Mouse (Mus musculus): Measurements from ENCODE around the gene Car10. TPM values are rescaled to one million over a fixed set of nuclear protein-coding genes. Genes with fewer than 3 reads are reported as not detected.

The Car10 gene
- total RNA-seq, 1 experiment from 2014 or later = not detected

- ATAC-seq (replicated peaks in 1 of 2; ENCODE audit: insufficient read depth in 1 of 2, low FRiP score in 2 of 2, low TSS enrichment in 1 of 2, low read depth in 1 of 2, poor library complexity in 2 of 2, severe bottlenecking in 2 of 2) = no peak
Measured at GRCm38 (mm10) chr11:93447566-93447965, 349.7 kb downstream of the Car10 start.

DNA sequence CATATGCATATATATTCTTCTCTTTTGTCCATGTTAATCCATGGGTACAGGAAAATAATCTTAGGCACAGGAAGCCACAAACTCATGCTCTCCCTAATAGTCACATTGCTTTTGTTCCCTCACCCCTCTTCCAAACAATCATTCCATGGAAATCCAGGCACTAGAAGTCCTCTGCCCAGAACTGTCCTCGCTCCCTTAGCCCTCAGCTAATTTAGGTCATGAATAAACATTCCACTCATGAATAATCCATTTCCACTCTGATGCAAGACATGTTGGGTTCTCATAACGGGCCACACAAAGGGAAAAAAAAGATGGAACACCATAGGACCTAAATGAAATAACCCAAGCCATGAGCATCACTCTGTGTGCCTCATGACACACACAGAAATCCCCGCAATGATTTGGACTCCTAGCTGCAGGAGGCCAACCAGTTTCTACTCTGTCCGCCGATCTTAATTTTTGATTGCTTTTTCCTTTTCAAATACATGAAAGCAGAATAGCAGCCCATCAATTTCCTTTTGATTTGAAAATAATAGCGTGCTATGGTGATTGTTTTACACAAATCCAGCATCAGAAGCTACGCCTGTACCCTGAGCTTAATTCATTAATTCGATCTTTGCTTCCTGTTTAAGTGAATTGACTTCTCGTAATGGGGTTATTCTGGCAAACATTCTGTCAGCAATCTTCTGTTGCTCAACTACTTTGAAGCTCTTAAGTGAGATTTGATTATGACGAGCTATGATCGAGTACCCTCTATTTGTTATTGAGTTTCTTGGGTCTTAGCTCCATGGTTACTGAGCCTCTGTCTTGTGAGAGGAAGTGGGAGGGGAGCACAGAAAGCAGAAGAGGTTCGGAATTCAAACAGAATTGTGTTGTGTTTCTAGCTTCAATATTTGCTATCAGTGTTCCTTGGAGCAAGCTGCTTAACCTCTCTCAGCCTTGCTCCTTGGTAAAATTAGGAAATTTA is 350.7 kb downstream of the Car10 start:
- ATAC-seq (replicated peaks in 1 of 2; ENCODE audit: insufficient read depth in 1 of 2, low FRiP score in 2 of 2, low TSS enrichment in 1 of 2, low read depth in 1 of 2, poor library complexity in 2 of 2, severe bottlenecking in 2 of 2) = no peak

GRCm38 (mm10) chr11:93450535-93450934 is 352.7 kb downstream of the Car10 start:
- ATAC-seq (replicated peaks in 1 of 2; ENCODE audit: insufficient read depth in 1 of 2, low FRiP score in 2 of 2, low TSS enrichment in 1 of 2, low read depth in 1 of 2, poor library complexity in 2 of 2, severe bottlenecking in 2 of 2) = no peak

DNA sequence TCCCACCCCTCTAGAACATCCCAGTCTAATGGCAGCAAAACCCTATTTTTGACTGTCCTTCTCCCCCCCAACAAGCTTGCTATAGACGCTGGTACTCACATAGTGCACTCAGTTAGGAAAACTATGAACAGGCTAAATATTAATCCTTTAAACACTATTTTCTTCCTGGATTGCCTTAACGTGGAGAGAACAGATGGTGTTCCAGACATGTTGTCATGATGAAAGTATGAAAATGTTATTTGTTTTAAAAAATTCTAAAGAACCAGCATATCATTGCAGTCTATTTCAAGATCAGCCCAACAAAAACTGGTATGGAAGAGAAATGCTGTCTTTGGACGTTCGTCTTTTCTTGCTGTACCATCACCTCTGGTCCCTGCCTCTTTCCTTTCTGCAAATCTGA is 368.4 kb downstream of the Car10 start:
- ATAC-seq (replicated peaks in 1 of 2; ENCODE audit: insufficient read depth in 1 of 2, low FRiP score in 2 of 2, low TSS enrichment in 1 of 2, low read depth in 1 of 2, poor library complexity in 2 of 2, severe bottlenecking in 2 of 2) = no peak

GRCm38 (mm10) chr11:93467711-93468110 is 369.9 kb downstream of the Car10 start:
- no peak for ATAC-seq (replicated peaks in 1 of 2; ENCODE audit: insufficient read depth in 1 of 2, low FRiP score in 2 of 2, low TSS enrichment in 1 of 2, low read depth in 1 of 2, poor library complexity in 2 of 2, severe bottlenecking in 2 of 2)

DNA sequence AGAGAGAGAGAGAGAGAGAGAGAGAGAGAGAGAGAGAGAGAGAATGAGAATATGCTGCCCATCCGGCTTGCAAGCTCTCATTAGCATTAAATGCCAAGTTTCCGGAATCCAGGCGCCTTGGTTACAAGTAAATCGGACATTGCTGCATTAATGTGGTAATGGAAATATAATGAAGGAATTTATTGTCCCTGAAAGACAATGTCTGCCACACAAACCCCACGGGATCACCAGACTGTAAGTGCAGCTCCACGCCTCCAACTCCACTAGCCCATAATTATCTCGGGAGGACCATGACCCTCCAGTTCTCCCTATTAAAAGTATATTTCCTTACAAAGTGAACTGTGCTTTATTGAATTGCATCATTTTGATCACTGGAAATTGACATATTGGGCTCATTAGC is 372.9 kb downstream of the Car10 start:
- no peak for ATAC-seq (replicated peaks in 1 of 2; ENCODE audit: insufficient read depth in 1 of 2, low FRiP score in 2 of 2, low TSS enrichment in 1 of 2, low read depth in 1 of 2, poor library complexity in 2 of 2, severe bottlenecking in 2 of 2)

DNA sequence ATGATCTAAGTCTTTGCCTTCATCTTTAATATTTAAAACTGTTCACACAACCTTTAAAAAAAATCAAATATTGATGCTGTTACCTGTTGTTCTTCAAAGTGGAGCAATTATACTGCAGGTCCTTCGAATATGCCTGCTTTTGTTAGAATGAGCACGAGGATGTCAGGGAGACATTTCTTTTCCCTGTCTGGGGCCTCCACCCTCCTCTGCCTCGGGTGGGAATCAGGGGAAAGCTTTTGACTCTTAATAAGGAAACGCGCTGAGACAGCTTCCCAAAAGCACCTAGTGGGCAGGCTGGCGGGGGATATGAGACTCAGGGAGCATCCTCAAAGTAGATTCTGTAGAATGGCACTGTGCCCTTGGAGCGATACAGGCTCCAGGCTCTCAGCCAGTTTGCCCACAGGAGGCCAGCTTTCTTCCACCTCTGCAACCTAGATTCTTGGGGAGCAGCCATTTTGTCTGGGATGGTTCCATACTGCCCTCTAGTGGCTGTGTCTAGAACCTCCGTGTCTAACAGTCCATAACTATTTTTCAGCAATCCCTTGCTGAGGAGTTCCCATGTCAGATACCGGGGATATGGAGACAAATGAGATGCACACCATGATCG is 373.8 kb downstream of the Car10 start:
- peak; percentile 49 to 66; a peak in 3 of 4 replicates for ATAC-seq (replicated peaks in 1 of 2; ENCODE audit: insufficient read depth in 1 of 2, low FRiP score in 2 of 2, low TSS enrichment in 1 of 2, low read depth in 1 of 2, poor library complexity in 2 of 2, severe bottlenecking in 2 of 2)

DNA sequence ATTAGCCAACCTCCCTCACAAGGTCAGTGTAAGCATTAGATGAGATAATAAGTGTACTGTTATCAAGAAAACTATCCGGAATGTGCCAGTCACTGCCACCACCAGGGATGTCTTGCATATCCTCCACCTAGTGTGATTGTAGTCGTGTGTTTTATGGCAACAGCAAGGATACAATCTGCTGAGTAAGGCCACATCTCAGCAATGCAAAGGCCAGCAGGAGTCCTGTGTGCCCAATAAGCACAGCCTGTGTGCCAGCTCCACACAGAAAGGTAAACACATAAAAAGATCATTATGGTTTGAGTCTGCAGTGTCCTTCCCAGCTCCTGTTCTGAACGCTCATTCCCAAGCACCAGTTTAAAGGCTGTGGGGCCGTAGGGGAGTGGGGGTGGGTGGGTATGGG is 386.8 kb downstream of the Car10 start:
- no peak for ATAC-seq (replicated peaks in 1 of 2; ENCODE audit: insufficient read depth in 1 of 2, low FRiP score in 2 of 2, low TSS enrichment in 1 of 2, low read depth in 1 of 2, poor library complexity in 2 of 2, severe bottlenecking in 2 of 2)

- ATAC-seq (replicated peaks in 1 of 2; ENCODE audit: insufficient read depth in 1 of 2, low FRiP score in 2 of 2, low TSS enrichment in 1 of 2, low read depth in 1 of 2, poor library complexity in 2 of 2, severe bottlenecking in 2 of 2) = no peak
Measured at GRCm38 (mm10) chr11:93487021-93487420, 389.2 kb downstream of the Car10 start.

DNA sequence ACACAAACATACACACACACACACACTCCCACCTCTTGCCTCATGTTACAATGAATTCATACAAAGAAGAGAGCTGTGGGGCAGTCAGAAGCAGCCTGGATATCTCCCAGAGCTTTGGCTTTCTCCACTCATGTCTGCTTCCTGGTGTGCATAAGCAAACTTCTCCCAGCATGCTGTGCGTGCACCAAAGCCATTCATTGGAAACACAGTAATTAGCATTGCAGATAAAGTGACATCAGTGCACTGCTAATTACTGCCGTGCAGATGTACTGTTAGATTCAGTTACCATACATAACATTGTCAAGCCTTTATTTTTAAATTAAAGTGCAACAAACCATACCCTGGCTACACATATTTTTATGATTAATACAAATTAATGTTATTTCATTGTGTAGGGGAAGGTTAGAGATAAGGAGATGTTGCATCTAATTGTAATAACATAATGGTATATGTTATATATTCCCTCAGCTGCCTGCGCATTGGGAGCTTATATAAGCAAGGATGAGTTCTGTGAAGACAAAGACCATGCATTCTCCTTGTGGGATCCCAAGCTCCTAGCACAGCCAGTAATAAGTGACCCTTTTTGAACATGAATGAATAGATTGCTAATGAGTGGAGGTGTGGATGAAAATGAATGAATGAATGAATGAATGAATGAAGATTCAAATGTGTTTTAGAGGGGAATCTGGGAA is 390.2 kb downstream of the Car10 start:
- no peak for ATAC-seq (replicated peaks in 1 of 2; ENCODE audit: insufficient read depth in 1 of 2, low FRiP score in 2 of 2, low TSS enrichment in 1 of 2, low read depth in 1 of 2, poor library complexity in 2 of 2, severe bottlenecking in 2 of 2)

- ATAC-seq (replicated peaks in 1 of 2; ENCODE audit: insufficient read depth in 1 of 2, low FRiP score in 2 of 2, low TSS enrichment in 1 of 2, low read depth in 1 of 2, poor library complexity in 2 of 2, severe bottlenecking in 2 of 2) = no peak
Measured at GRCm38 (mm10) chr11:93490211-93490820, 392.5 kb downstream of the Car10 start.

DNA sequence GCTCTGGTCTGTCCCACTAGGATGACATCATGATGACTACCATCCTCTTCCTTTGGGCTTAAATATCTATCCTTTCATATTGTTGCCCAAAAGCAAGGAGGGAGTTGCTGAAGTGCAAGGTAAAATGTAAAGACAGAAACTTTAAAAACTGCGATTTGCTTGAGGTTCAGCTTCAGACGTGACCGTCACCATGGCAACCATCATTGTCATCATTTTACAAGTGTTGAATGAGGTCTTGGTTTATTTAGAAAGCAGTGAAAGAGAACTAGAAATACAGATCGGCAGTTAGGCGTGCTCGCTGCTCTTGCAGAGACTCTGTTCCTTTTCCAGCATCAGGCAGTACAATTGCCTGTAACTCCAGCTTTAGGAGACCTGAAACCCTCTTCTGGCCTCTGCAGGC is 400.1 kb downstream of the Car10 start:
- no peak for ATAC-seq (replicated peaks in 1 of 2; ENCODE audit: insufficient read depth in 1 of 2, low FRiP score in 2 of 2, low TSS enrichment in 1 of 2, low read depth in 1 of 2, poor library complexity in 2 of 2, severe bottlenecking in 2 of 2)

DNA sequence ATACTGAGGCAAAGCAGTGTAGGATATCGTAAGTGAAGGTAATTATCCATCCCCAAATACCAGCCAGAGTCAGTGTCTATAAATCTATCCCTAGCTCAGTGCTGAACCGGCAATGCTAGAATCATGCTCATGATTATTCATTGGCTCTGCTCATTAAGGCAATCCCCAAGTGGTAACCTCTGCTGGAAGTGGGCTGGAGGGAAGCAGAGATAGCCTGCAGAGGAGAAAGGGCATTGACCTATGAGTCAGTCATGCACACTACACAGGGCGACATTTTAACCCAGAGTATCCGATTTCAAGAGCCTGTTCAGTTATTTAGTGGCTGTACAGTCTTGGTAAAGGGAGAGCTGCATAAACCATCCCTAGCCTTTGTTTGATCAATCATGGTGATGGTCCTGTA is 402.6 kb downstream of the Car10 start:
- ATAC-seq (replicated peaks in 1 of 2; ENCODE audit: insufficient read depth in 1 of 2, low FRiP score in 2 of 2, low TSS enrichment in 1 of 2, low read depth in 1 of 2, poor library complexity in 2 of 2, severe bottlenecking in 2 of 2) = no peak

DNA sequence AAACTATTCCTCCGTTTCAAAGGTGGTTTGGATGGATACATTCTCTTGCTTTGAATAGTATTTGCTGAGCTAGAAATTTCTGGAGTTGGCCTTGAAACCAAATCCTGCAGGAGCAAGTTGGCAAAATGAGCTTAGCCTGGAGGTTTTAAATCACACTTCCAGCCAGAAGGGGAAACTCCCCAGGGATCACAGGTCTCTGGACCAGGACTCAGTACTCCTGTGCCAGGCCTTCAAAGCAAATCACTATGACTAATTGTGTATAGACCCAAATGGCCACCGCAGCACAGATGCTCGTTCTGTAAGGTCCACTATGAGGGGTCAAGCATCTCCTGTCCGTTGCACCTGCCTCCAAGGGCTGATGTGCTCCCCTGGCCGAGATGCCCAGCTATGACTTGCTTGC is 403.8 kb downstream of the Car10 start:
- ATAC-seq (replicated peaks in 1 of 2; ENCODE audit: insufficient read depth in 1 of 2, low FRiP score in 2 of 2, low TSS enrichment in 1 of 2, low read depth in 1 of 2, poor library complexity in 2 of 2, severe bottlenecking in 2 of 2) = no peak

- ATAC-seq (replicated peaks in 1 of 2; ENCODE audit: insufficient read depth in 1 of 2, low FRiP score in 2 of 2, low TSS enrichment in 1 of 2, low read depth in 1 of 2, poor library complexity in 2 of 2, severe bottlenecking in 2 of 2) = no peak
Measured at GRCm38 (mm10) chr11:93502864-93503263, 405.0 kb downstream of the Car10 start.

DNA sequence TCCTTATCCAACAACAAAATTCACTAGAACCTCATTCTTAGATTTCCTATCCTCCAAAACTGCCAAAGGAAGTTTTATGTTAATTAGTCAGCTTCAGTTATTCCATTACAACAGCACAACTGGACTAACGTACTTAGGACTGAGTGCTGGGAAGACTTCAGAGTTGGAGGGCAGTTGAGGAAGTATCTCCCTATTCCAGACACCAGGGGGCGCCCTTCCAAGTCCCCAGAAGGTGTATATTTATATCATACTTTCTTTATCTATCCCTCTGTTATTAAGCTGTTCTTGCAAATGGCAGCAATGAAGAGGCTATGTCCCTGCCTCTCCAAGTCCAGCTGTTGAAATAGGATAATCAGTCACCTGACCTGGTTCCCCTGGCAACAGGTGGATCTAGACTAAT is 405.6 kb downstream of the Car10 start:
- ATAC-seq (replicated peaks in 1 of 2; ENCODE audit: insufficient read depth in 1 of 2, low FRiP score in 2 of 2, low TSS enrichment in 1 of 2, low read depth in 1 of 2, poor library complexity in 2 of 2, severe bottlenecking in 2 of 2) = peak; percentile 64 to 77; a peak in 3 of 4 replicates

GRCm38 (mm10) chr11:93509527-93510235 is 411.9 kb downstream of the Car10 start:
- ATAC-seq (replicated peaks in 1 of 2; ENCODE audit: insufficient read depth in 1 of 2, low FRiP score in 2 of 2, low TSS enrichment in 1 of 2, low read depth in 1 of 2, poor library complexity in 2 of 2, severe bottlenecking in 2 of 2) = no peak
